Mouse (Mus musculus) spleen, adult 2 months (tissue): ENCODE data around the gene Bbs9.
A peak's percentile ranks its signal among the peaks of the same experiment; 100 is the strongest.

ENCODE experiments used
- CTCF ChIP-seq: fragments of 200-500 bp; IDR thresholded peaks from 2 replicates; pipeline ENCODE4 v1.5.1; 2011; ENCODE audit warnings: mild to moderate bottlenecking, inconsistent platforms; ENCODE audit not compliant: insufficient read depth, insufficient read length, insufficient replicate concordance; ENCODE audit errors: extremely low read depth
- POLR2A ChIP-seq: fragments of 200-500 bp; IDR thresholded peaks from 2 replicates; pipeline ENCODE4 v1.6.1; 2011; ENCODE audit warnings: low read depth, low read length, inconsistent platforms

GRCm38 (mm10) chr9:22468170-22468898 is 7.2 kb upstream of the Bbs9 start:
- TF ChIP-seq POLR2A = peak; percentile 88
- TF ChIP-seq CTCF = no peak
